Mouse (Mus musculus): Measurements from ENCODE around the gene Oca2.

DNA sequence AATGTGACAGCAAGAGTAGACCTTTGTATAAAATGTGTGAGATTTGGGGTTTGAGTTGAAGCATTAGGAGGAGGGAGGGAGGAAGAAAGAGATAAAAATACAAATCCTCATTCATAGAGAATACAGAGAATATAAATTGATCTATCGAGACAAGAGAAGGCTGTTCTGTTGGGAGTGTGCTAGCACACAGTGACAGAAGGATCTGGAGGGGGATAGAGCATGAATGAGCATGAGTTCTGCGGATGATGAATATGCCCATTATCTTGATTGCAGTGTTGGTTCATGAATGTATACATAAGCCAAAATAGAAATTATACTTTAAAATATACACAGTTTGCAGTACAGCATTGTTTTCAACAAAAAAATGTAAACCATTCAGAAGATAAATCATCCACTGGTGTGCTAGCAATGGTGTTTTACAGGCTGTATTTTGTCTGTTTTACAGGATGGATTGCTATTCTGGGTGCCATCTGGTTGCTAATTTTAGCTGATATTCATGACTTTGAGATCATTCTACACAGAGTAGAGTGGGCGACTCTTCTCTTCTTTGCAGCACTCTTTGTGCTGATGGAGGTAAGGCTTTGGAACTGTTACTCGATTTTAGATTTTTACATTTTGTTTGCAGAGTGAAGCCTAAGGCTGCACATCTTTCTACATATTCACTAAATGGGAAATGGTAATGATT is 117.2 kb downstream of the Oca2 start:
- TF ChIP-seq CTCF (IDR thresholded peaks at IDR 0.05; ENCODE audit: low read depth, low read length) (no peak), GATA1 (IDR thresholded peaks at IDR 0.05; ENCODE audit: borderline replicate concordance, low read length) (no peak)
